Mouse (Mus musculus) intestine, embryonic 15.5 days (tissue): ENCODE data around the gene Unc13b. TPM values are rescaled to one million over a fixed set of nuclear protein-coding genes. Genes with fewer than 3 reads are reported as not detected.

Experiments used
- ATAC-seq: fragments of 200-750 bp; cut with Nextera tagmentation; 2 replicates; pipeline ENCODE4 v1.8.0; 2017; ENCODE audit warnings: moderate TSS enrichment, moderate library complexity
- H3K27ac ChIP-seq: fragments of 300-500 bp; sonication (generic); 2 replicates; pipeline ENCODE4 v1.5.1; 2015; ENCODE audit warnings: mild to moderate bottlenecking, inconsistent platforms
- H3K27me3 ChIP-seq: fragments of 300-500 bp; sonication (generic); replicated peaks from 2 replicates; pipeline ENCODE4 v1.6.1; 2015; ENCODE audit warnings: inconsistent platforms
- H3K36me3 ChIP-seq: fragments of 300-500 bp; sonication (generic); 2 replicates; pipeline ENCODE4 v1.6.1; 2015; ENCODE audit warnings: inconsistent platforms
- H3K4me1 ChIP-seq: fragments of 300-500 bp; sonication (generic); replicated peaks from 2 replicates; pipeline ENCODE4 v1.6.1; 2015; ENCODE audit warnings: inconsistent platforms
- H3K4me2 ChIP-seq: fragments of 300-500 bp; sonication (generic); replicated peaks from 2 replicates; pipeline ENCODE4 v1.6.1; 2015; ENCODE audit warnings: mild to moderate bottlenecking, inconsistent platforms
- H3K4me3 ChIP-seq: fragments of 300-500 bp; sonication (generic); replicated peaks from 2 replicates; pipeline ENCODE4 v1.5.1; 2015; ENCODE audit warnings: inconsistent platforms
- H3K9ac ChIP-seq: fragments of 300-500 bp; sonication (generic); 2 replicates; pipeline ENCODE4 v1.6.1; 2015; ENCODE audit warnings: inconsistent platforms
- H3K9me3 ChIP-seq: fragments of 300-500 bp; sonication (generic); 2 replicates; pipeline ENCODE4 v1.6.1; 2016; ENCODE audit warnings: inconsistent platforms
- WGBS: fragments of 180-500 bp; shearing (Covaris S2); methylation state at CpG from one replicate; pipeline ENCODE4 v1.1.7; 2015; 5-methylcytosine and 5-hydroxymethylcytosine counted together
- polyA plus RNA-seq: library from polyadenylated mRNA; unstranded; fragments of >200 nt; fragmentation: Nextera tagmentation; extraction: Ambion mirVana; gene quantifications from 2 replicates; pipeline ENCODE4 v1.2.1, GENCODE M21; 2015

Gene Unc13b
- polyA plus RNA-seq: 6.0 and 6.1 TPM in 2 replicates

- Histone ChIP-seq H3K9ac (peak within 1 kb of the TSS; percentile 75), H3K27ac (peak within 1 kb of the TSS; percentile 81), H3K4me1 (no peaks in the 10 kb centered on the region), H3K4me3 (peak within 1 kb of the TSS; percentile 79), H3K9me3 (no peaks in the 10 kb centered on the region), H3K4me2 (peak within 1 kb of the TSS; percentile 92), H3K27me3 (0 out of 2 replicates have a peak, but pooled peaks cover 4% of the 10 kb centered on the region), H3K36me3 (no peaks in the 10 kb centered on the region)
- WGBS: under 1% methylated on average over 90 of the region's 90 CpGs
- ATAC-seq: peak; percentile 99
Measured at GRCm38 (mm10) chr4:43058753-43059654, at the start of gene Unc13b. Gene Unc13b (plus strand): TSS chr4:43058953.

- peak within 1 kb of the TSS; percentile 77 for H3K4me2 ChIP-seq
- H3K27ac ChIP-seq: peak within 1 kb of the TSS; percentile 67; the same call in 1 of the 2 replicates
- under 1% methylated on average over 37 of the region's 37 CpGs for WGBS
Measured at GRCm38 (mm10) chr4:43010161-43011038, 48.4 kb upstream of the Unc13b start, which contains the start of gene Fancg. Gene Fancg (minus strand): TSS chr4:43010506.

GRCm38 (mm10) chr4:43012091-43012490, 46.7 kb upstream of the Unc13b start:
- H3K27ac ChIP-seq: no peak overlapping the region
- H3K36me3 ChIP-seq: no peaks in the 10 kb centered on the region
- H3K4me2 ChIP-seq: no peak overlapping the region
- H3K9ac ChIP-seq: no peak overlapping the region
- H3K4me3 ChIP-seq: no peak overlapping the region
- H3K4me1 ChIP-seq: peaks cover 6% of the 10 kb centered on the region; the same call in 1 of the 2 replicates
- no peaks in the 10 kb centered on the region for H3K9me3 ChIP-seq
- ATAC-seq: no peak
- WGBS: 94% methylated on average over 1 of the region's 1 CpGs
- H3K27me3 ChIP-seq: no peaks in the 10 kb centered on the region

More at GRCm38 (mm10) chr4:43010161-43011038, 48.4 kb upstream of the Unc13b start, which contains the start of gene Fancg:
- Histone ChIP-seq H3K4me3 (peak within 1 kb of the TSS; percentile 88), H3K4me1 (peaks cover 6% of the 10 kb centered on the region; the same call in 1 of the 2 replicates), H3K36me3 (no peaks in the 10 kb centered on the region), H3K27me3 (no peaks in the 10 kb centered on the region), H3K9me3 (no peaks in the 10 kb centered on the region), H3K9ac (peak within 1 kb of the TSS; percentile 67)
- ATAC-seq: peak; percentile 93

- Histone ChIP-seq H3K27me3 (no peaks in the 10 kb centered on the region), H3K4me3 (no peak overlapping the region), H3K36me3 (peaks cover 20% of the 10 kb centered on the region; the same call in 1 of the 2 replicates), H3K4me2 (no peak overlapping the region), H3K9ac (no peak overlapping the region), H3K9me3 (no peaks in the 10 kb centered on the region), H3K27ac (no peak overlapping the region), H3K4me1 (no peaks in the 10 kb centered on the region)
- WGBS: 93% methylated on average over 4 of the region's 4 CpGs
- ATAC-seq: no peak
Measured at GRCm38 (mm10) chr4:43018156-43018555, 40.6 kb upstream of the Unc13b start.

- H3K36me3 ChIP-seq: peaks cover 24% of the 10 kb centered on the region; the same call in 1 of the 2 replicates
- no peaks in the 10 kb centered on the region for H3K4me1 ChIP-seq
- no peak overlapping the region for H3K4me3 ChIP-seq
- WGBS: 95% methylated on average over 10 of the region's 10 CpGs
- H3K9ac ChIP-seq: no peak overlapping the region
- no peak overlapping the region for H3K27ac ChIP-seq
- ATAC-seq: no peak
- no peaks in the 10 kb centered on the region for H3K27me3 ChIP-seq
- H3K9me3 ChIP-seq: no peaks in the 10 kb centered on the region
- no peak overlapping the region for H3K4me2 ChIP-seq
Measured at GRCm38 (mm10) chr4:43019176-43019575, 39.6 kb upstream of the Unc13b start.

- H3K9me3 ChIP-seq: no peaks in the 10 kb centered on the region
- WGBS: 92% methylated on average over 23 of the region's 23 CpGs
- H3K4me2 ChIP-seq: no peak overlapping the region
- ATAC-seq: no peak
- H3K4me1 ChIP-seq: peaks cover 6% of the 10 kb centered on the region
- H3K27me3 ChIP-seq: no peaks in the 10 kb centered on the region
- no peak overlapping the region for H3K27ac ChIP-seq
- no peak overlapping the region for H3K4me3 ChIP-seq
- peaks cover 24% of the 10 kb centered on the region; the same call in 1 of the 2 replicates for H3K36me3 ChIP-seq
- no peak overlapping the region for H3K9ac ChIP-seq
Measured at GRCm38 (mm10) chr4:43019641-43020465, 38.9 kb upstream of the Unc13b start.

GRCm38 (mm10) chr4:43020876-43021275, 37.9 kb upstream of the Unc13b start:
- ATAC-seq: no peak
- H3K27ac ChIP-seq: no peak overlapping the region
- peaks cover 24% of the 10 kb centered on the region; the same call in 1 of the 2 replicates for H3K36me3 ChIP-seq
- H3K4me3 ChIP-seq: no peak overlapping the region
- no peak overlapping the region for H3K9ac ChIP-seq
- no peaks in the 10 kb centered on the region for H3K27me3 ChIP-seq
- WGBS: 87% methylated on average over 16 of the region's 16 CpGs
- no peak overlapping the region for H3K4me2 ChIP-seq
- peaks cover 7% of the 10 kb centered on the region for H3K4me1 ChIP-seq
- no peaks in the 10 kb centered on the region for H3K9me3 ChIP-seq

- Histone ChIP-seq H3K9ac (no peak overlapping the region), H3K36me3 (peaks cover 24% of the 10 kb centered on the region; the same call in 1 of the 2 replicates)
- ATAC-seq: no peak
Measured at GRCm38 (mm10) chr4:43021341-43021740, 37.4 kb upstream of the Unc13b start.

GRCm38 (mm10) chr4:43024673-43025072, 34.1 kb upstream of the Unc13b start:
- peaks cover 43% of the 10 kb centered on the region for H3K36me3 ChIP-seq
- peak overlapping the region; percentile 60 for H3K4me2 ChIP-seq

More at GRCm38 (mm10) chr4:43021341-43021740, 37.4 kb upstream of the Unc13b start:
- Histone ChIP-seq H3K4me1 (peaks cover 7% of the 10 kb centered on the region), H3K4me2 (no peak overlapping the region), H3K9me3 (no peaks in the 10 kb centered on the region), H3K27me3 (no peaks in the 10 kb centered on the region), H3K4me3 (no peak overlapping the region), H3K27ac (no peak overlapping the region)
- 75% methylated on average over 17 of the region's 17 CpGs for WGBS

GRCm38 (mm10) chr4:43025084-43025960, 33.4 kb upstream of the Unc13b start, which contains the start of gene Pigo:
Gene Pigo (minus strand): TSS chr4:43025819.
- Histone ChIP-seq H3K4me3 (peak within 1 kb of the TSS; percentile 52), H3K9ac (peak within 1 kb of the TSS; percentile 57), H3K36me3 (peaks cover 39% of the 10 kb centered on the region), H3K9me3 (no peaks in the 10 kb centered on the region), H3K4me2 (peak within 1 kb of the TSS; percentile 60), H3K27ac (peak within 1 kb of the TSS; percentile 83), H3K27me3 (no peaks in the 10 kb centered on the region), H3K4me1 (peaks cover 12% of the 10 kb centered on the region)
- ATAC-seq: peak; percentile 97
- WGBS: 5% methylated on average over 42 of the region's 42 CpGs

More at GRCm38 (mm10) chr4:43024673-43025072, 34.1 kb upstream of the Unc13b start:
- H3K4me3 ChIP-seq: peak overlapping the region; percentile 52
- no peaks in the 10 kb centered on the region for H3K9me3 ChIP-seq
- no peak for ATAC-seq
- peaks cover 7% of the 10 kb centered on the region for H3K4me1 ChIP-seq
- WGBS: 75% methylated on average over 14 of the region's 14 CpGs
- no peaks in the 10 kb centered on the region for H3K27me3 ChIP-seq
- 0 out of 2 replicates have a peak overlapping the region, but pooled peaks have one; percentile 83 for H3K27ac ChIP-seq
- peak overlapping the region; percentile 50 for H3K9ac ChIP-seq
